Mouse (Mus musculus) ES-E14 (cell line): Measurements from ENCODE around the gene Tmem183a.

Experiments
- HCFC1 ChIP-seq: IDR thresholded peaks from 2 replicates; pipeline ENCODE4 v1.6.1; 2012; ENCODE audit warnings: low read length, inconsistent platforms, borderline replicate concordance; ENCODE audit not compliant: insufficient read depth
- MAFK ChIP-seq: IDR thresholded peaks from 2 replicates; pipeline ENCODE4 v1.6.1; 2014; ENCODE audit warnings: mild to moderate bottlenecking, low read depth, low read length, inconsistent platforms; ENCODE audit not compliant: insufficient read depth
- ZC3H11A ChIP-seq: IDR thresholded peaks from 2 replicates; pipeline ENCODE4 v1.6.1; 2012; ENCODE audit warnings: low read depth, mild to moderate bottlenecking, inconsistent platforms, low read length, borderline replicate concordance

- no peak for TF ChIP-seq ZC3H11A
- TF ChIP-seq MAFK: no peak
- TF ChIP-seq HCFC1: no peak
These were observed 12.3 kb upstream of the Tmem183a start for GRCm38 (mm10) chr1:134374124-134374523.
